Mouse (Mus musculus) G1E (cell line): ENCODE results near the gene Actg2.

Experiments used
- CTCF ChIP-seq: IDR thresholded peaks from 2 replicates; pipeline ENCODE4 v1.5.1; 2012; ENCODE audit warnings: low read depth, low read length, inconsistent platforms, mixed read lengths
- GATA1 ChIP-seq: IDR thresholded peaks from 2 replicates; pipeline ENCODE4 v1.6.1; 2012; ENCODE audit warnings: borderline replicate concordance, low read length, inconsistent platforms, mixed read lengths
- TAL1 ChIP-seq: conservative IDR thresholded peaks from 2 replicates; pipeline ENCODE4 v1.6.1; 2012; ENCODE audit warnings: low read depth, low read length, inconsistent platforms, mixed read lengths

- TF ChIP-seq CTCF (no peak), GATA1 (no peak), TAL1 (no peak)
These were observed 25.9 kb downstream of the Actg2 start for GRCm38 (mm10) chr6:83510210-83510609.
